Mouse (Mus musculus) limb, embryonic 15.5 days (tissue): ENCODE measurements around the gene Psen1. TPM values are rescaled to one million over a fixed set of nuclear protein-coding genes. Genes with fewer than 3 reads are reported as not detected.

Experiments used
- ATAC-seq: fragments of 200-750 bp; cut with Nextera tagmentation; 2 replicates; pipeline ENCODE4 v1.8.0; 2017; ENCODE audit warnings: low read depth, moderate TSS enrichment; ENCODE audit not compliant: insufficient number of reproducible peaks, low FRiP score, low TSS enrichment
- H3K27ac ChIP-seq: fragments of 300-500 bp; sonication (generic); 2 replicates; pipeline ENCODE4 v1.5.1; 2015; ENCODE audit warnings: moderate library complexity, mild to moderate bottlenecking, inconsistent platforms
- H3K27me3 ChIP-seq: fragments of 300-500 bp; sonication (generic); 2 replicates; pipeline ENCODE4 v1.6.1; 2015; ENCODE audit warnings: inconsistent platforms
- H3K36me3 ChIP-seq: fragments of 300-500 bp; sonication (generic); 2 replicates; pipeline ENCODE4 v1.6.1; 2015; ENCODE audit warnings: inconsistent platforms
- H3K4me1 ChIP-seq: fragments of 300-500 bp; sonication (generic); 2 replicates; pipeline ENCODE4 v1.6.1; 2015; ENCODE audit warnings: inconsistent platforms
- H3K4me2 ChIP-seq: fragments of 300-500 bp; sonication (generic); 2 replicates; pipeline ENCODE4 v1.6.1; 2015; ENCODE audit warnings: mild to moderate bottlenecking, inconsistent platforms
- H3K4me3 ChIP-seq: fragments of 300-500 bp; sonication (generic); 2 replicates; pipeline ENCODE4 v1.5.1; 2015; ENCODE audit warnings: mild to moderate bottlenecking, inconsistent platforms
- H3K9ac ChIP-seq: fragments of 300-500 bp; sonication (generic); 2 replicates; pipeline ENCODE4 v1.6.1; 2015; ENCODE audit warnings: inconsistent platforms
- H3K9me3 ChIP-seq: fragments of 300-500 bp; sonication (generic); 2 replicates; pipeline ENCODE4 v1.6.1; 2016; ENCODE audit warnings: inconsistent platforms
- WGBS: fragments of 180-500 bp; shearing (Covaris S2); methylation state at CpG from one replicate; pipeline ENCODE4 v1.1.7; 2015; 5-methylcytosine and 5-hydroxymethylcytosine counted together
- polyA plus RNA-seq: library from polyadenylated mRNA; unstranded; fragments of >200 nt; fragmentation: Nextera tagmentation; extraction: Ambion mirVana; gene quantifications from 2 replicates; pipeline ENCODE4 v1.2.1, GENCODE M21; 2015

Psen1 gene
- polyA plus RNA-seq, 1 experiment from 2014 or later = 86.0 TPM

- Histone ChIP-seq H3K27ac (peak within 1 kb of the TSS; percentile 65), H3K27me3 (peaks cover 8% of the 10 kb centered on the region; the same call in 1 of the 2 replicates), H3K4me3 (peak within 1 kb of the TSS; percentile 40), H3K36me3 (no peaks in the 10 kb centered on the region), H3K9me3 (no peaks in the 10 kb centered on the region), H3K9ac (peak within 1 kb of the TSS; percentile 39; the same call in 1 of the 2 replicates), H3K4me2 (peak within 1 kb of the TSS; percentile 74), H3K4me1 (peaks cover 46% of the 10 kb centered on the region)
- ATAC-seq = no peak
- 9% methylated on average over 27 of the region's 31 CpGs for WGBS
These were observed 75.5 kb downstream of the Psen1 start, which contains the start of gene Papln for GRCm38 (mm10) chr12:83763311-83764043. Papln (plus strand) TSS chr12:83763634.

GRCm38 (mm10) chr12:83764044-83764365 is 76.1 kb downstream of the Psen1 start:
- Histone ChIP-seq H3K9ac (peak overlapping the region; percentile 39; the same call in 1 of the 2 replicates), H3K36me3 (no peaks in the 10 kb centered on the region), H3K27ac (peak overlapping the region; percentile 65), H3K9me3 (no peaks in the 10 kb centered on the region), H3K27me3 (peaks cover 8% of the 10 kb centered on the region; the same call in 1 of the 2 replicates), H3K4me2 (peak overlapping the region; percentile 74), H3K4me1 (peaks cover 51% of the 10 kb centered on the region), H3K4me3 (peak overlapping the region; percentile 40)
- WGBS = 5% methylated on average over 14 of the region's 14 CpGs
- no peak for ATAC-seq

GRCm38 (mm10) chr12:83764519-83764918 is 76.6 kb downstream of the Psen1 start:
- ATAC-seq = no peak
- peaks cover 56% of the 10 kb centered on the region for H3K4me1 ChIP-seq
- no peaks in the 10 kb centered on the region for H3K9me3 ChIP-seq
- peak overlapping the region; percentile 74 for H3K4me2 ChIP-seq
- H3K4me3 ChIP-seq = peak overlapping the region; percentile 40
- peaks cover 8% of the 10 kb centered on the region; the same call in 1 of the 2 replicates for H3K27me3 ChIP-seq
- no peak overlapping the region; the same call in 1 of the 2 replicates for H3K27ac ChIP-seq
- H3K9ac ChIP-seq = no peak overlapping the region
- no peaks in the 10 kb centered on the region for H3K36me3 ChIP-seq
- 58% methylated on average over 10 of the region's 10 CpGs for WGBS

DNA sequence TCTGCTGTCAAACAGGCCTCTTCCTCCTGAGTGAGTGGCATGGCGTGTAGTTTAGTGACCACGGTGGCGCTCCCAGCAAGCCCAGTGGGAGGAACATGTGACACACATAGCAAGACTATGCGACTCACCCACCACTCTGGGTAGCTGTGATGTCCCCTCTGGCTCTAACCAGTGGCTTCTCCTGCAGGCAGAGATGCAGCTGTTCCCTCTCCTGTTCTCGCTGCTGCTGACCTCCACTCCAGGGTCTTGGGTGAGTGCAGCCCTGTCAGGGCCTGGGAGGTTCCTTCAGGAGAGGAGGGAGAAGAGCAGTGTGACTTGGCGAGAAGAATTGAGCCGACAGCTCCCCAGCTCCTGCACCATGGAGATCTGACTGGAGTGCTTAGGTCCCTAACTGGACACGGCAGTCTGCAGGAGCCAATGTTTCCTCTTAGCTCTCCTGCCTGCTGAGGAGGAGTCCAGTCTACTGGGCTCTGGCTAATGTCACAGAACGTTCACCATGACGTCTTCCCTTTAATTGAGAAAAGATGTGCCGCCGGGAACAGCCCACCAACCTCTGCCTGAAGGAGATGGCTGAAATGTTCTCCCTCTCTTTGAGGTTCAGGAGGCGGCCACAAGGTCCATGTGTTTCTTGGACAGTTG is 78.1 kb downstream of the Psen1 start:
- H3K36me3 ChIP-seq = no peaks in the 10 kb centered on the region
- no peak overlapping the region for H3K9ac ChIP-seq
- no peak overlapping the region for H3K27ac ChIP-seq
- peaks cover 8% of the 10 kb centered on the region; the same call in 1 of the 2 replicates for H3K27me3 ChIP-seq
- no peak for ATAC-seq
- 57% methylated on average over 13 of the region's 13 CpGs for WGBS
- no peak overlapping the region for H3K4me3 ChIP-seq
- no peaks in the 10 kb centered on the region for H3K9me3 ChIP-seq
- peaks cover 69% of the 10 kb centered on the region for H3K4me1 ChIP-seq
- no peak overlapping the region for H3K4me2 ChIP-seq

- Histone ChIP-seq H3K9ac (no peak overlapping the region), H3K27me3 (peaks cover 8% of the 10 kb centered on the region; the same call in 1 of the 2 replicates), H3K4me3 (no peak overlapping the region), H3K4me1 (peaks cover 64% of the 10 kb centered on the region), H3K27ac (peak overlapping the region; percentile 24), H3K4me2 (peak overlapping the region; percentile 7; the same call in 1 of the 2 replicates), H3K9me3 (no peaks in the 10 kb centered on the region), H3K36me3 (no peaks in the 10 kb centered on the region)
- ATAC-seq = 0 out of 2 replicates have a peak, but pooled peaks have one; percentile 17
- WGBS = 54% methylated on average over 9 of the region's 9 CpGs
These were observed 79.9 kb downstream of the Psen1 start for GRCm38 (mm10) chr12:83767833-83768232.

- Histone ChIP-seq H3K36me3 (no peaks in the 10 kb centered on the region), H3K27me3 (peaks cover 8% of the 10 kb centered on the region; the same call in 1 of the 2 replicates), H3K27ac (peak overlapping the region; percentile 24; the same call in 1 of the 2 replicates), H3K4me2 (no peak overlapping the region), H3K4me1 (peaks cover 58% of the 10 kb centered on the region), H3K9me3 (no peaks in the 10 kb centered on the region), H3K4me3 (no peak overlapping the region), H3K9ac (no peak overlapping the region)
- ATAC-seq = no peak
- 42% methylated on average over 14 of the region's 14 CpGs for WGBS
These were observed 80.4 kb downstream of the Psen1 start for GRCm38 (mm10) chr12:83768235-83768899.

DNA sequence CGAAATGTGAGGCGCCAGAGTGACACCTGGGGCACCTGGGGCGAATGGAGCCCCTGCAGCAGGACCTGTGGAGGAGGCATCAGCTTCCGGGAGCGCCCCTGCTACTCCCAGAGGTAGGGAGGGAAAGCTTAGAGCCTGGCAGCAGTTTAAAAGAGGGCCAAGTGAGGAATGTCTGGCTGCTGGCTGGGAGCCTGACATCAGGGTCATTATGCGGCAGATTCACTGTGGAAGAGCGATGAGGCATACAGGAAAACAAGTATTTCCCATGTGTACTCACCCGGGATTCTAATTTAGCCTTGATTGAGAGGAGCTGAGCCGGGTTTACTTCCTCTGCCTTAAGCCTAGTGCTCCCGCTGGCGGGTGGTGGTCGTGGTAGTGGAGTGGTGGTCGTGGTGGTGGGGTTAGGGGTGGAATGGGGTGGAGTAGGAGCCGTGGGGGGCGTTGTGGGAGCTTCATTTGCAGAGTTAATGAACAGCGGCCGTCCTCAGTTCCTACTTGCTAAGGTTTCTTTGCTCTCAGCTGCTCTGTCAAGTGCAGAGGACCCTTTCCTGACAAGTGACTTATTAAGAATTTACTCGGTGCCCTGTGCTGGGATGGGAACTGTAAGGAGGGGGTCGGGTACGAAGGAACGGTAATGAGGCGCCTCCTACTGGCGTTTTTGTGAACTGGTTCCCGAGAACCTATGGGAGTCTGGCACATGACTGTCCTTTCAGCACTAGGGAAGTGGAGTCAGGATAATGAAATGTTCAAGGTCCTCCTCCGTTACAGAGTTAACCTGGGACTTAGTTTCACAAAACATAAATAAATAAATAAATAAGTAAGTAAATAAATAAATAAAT is 82.7 kb downstream of the Psen1 start:
- Histone ChIP-seq H3K27ac (peak overlapping the region; percentile 57; the same call in 1 of the 2 replicates), H3K4me2 (peak overlapping the region; percentile 28), H3K4me1 (peaks cover 50% of the 10 kb centered on the region), H3K9ac (no peak overlapping the region), H3K4me3 (no peak overlapping the region), H3K9me3 (no peaks in the 10 kb centered on the region), H3K36me3 (no peaks in the 10 kb centered on the region), H3K27me3 (peaks cover 8% of the 10 kb centered on the region; the same call in 1 of the 2 replicates)
- WGBS = 7% methylated on average over 25 of the region's 25 CpGs
- no peak for ATAC-seq

DNA sequence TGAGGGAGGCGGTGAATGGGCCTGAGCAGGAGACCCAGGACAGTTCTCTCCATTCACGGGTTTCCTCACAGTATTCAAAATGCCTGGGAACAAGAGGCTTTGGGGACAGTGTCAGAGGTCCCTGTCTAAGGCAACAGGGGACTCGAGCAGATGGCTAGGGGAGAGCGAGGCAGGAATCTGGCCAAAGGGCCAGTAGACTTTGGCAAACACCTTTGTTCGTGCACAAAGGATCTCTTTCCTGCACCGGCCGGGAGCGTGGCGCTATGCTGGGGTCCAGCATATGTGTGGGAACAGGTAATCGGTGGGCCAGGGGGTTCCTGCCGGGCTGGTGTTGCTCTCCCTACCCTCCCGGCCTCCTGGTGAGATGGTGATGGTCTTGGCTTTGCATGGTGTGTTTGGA is 87.7 kb downstream of the Psen1 start:
- Histone ChIP-seq H3K27ac (no peak overlapping the region), H3K36me3 (no peaks in the 10 kb centered on the region), H3K4me3 (no peak overlapping the region), H3K9ac (no peak overlapping the region), H3K4me1 (peaks cover 3% of the 10 kb centered on the region), H3K4me2 (no peak overlapping the region), H3K27me3 (no peaks in the 10 kb centered on the region), H3K9me3 (no peaks in the 10 kb centered on the region)
- no peak for ATAC-seq
- 80% methylated on average over 12 of the region's 12 CpGs for WGBS

- Histone ChIP-seq H3K27ac (no peak overlapping the region), H3K4me1 (0 out of 2 replicates have a peak, but pooled peaks cover 4% of the 10 kb centered on the region), H3K4me3 (no peak overlapping the region), H3K9me3 (no peaks in the 10 kb centered on the region), H3K4me2 (no peak overlapping the region), H3K27me3 (no peaks in the 10 kb centered on the region), H3K9ac (no peak overlapping the region), H3K36me3 (no peaks in the 10 kb centered on the region)
- WGBS = 85% methylated on average over 7 of the region's 7 CpGs
- ATAC-seq = no peak
These were observed 88.8 kb downstream of the Psen1 start for GRCm38 (mm10) chr12:83776766-83777165.

GRCm38 (mm10) chr12:83780181-83780580 is 92.2 kb downstream of the Psen1 start:
- Histone ChIP-seq H3K27me3 (no peaks in the 10 kb centered on the region), H3K4me3 (no peak overlapping the region), H3K9me3 (no peaks in the 10 kb centered on the region), H3K4me1 (0 out of 2 replicates have a peak, but pooled peaks cover 4% of the 10 kb centered on the region), H3K36me3 (no peaks in the 10 kb centered on the region), H3K27ac (no peak overlapping the region), H3K4me2 (no peak overlapping the region), H3K9ac (no peak overlapping the region)
- no peak for ATAC-seq
- WGBS = 81% methylated on average over 3 of the region's 3 CpGs

DNA sequence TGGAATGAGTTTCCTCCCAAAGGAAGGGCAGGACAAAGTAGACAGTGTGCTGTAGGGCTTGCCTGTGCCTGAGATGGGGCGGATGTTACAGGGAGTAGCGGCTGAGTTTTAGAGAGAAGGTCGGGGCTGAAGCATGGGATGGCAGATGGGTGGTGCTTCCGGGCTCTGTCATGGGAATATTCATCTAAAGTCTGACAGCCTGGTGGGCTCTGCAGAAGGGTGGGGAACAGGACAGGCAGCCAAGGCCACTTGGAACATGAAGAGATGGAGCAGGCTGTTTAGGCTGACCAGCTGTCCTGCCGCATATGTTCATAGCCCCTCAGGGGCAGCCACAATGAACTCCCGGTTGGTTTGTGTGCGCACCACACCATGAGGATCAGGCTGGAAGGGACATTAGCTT is 93.3 kb downstream of the Psen1 start:
- no peak for ATAC-seq
- Histone ChIP-seq H3K4me2 (no peak overlapping the region), H3K27ac (no peak overlapping the region), H3K4me1 (0 out of 2 replicates have a peak, but pooled peaks cover 4% of the 10 kb centered on the region), H3K27me3 (no peaks in the 10 kb centered on the region), H3K9ac (no peak overlapping the region), H3K4me3 (no peak overlapping the region), H3K36me3 (no peaks in the 10 kb centered on the region), H3K9me3 (no peaks in the 10 kb centered on the region)
- WGBS = 65% methylated on average over 7 of the region's 7 CpGs
